Mouse (Mus musculus): ENCODE data around the gene Axdnd1.

DNA sequence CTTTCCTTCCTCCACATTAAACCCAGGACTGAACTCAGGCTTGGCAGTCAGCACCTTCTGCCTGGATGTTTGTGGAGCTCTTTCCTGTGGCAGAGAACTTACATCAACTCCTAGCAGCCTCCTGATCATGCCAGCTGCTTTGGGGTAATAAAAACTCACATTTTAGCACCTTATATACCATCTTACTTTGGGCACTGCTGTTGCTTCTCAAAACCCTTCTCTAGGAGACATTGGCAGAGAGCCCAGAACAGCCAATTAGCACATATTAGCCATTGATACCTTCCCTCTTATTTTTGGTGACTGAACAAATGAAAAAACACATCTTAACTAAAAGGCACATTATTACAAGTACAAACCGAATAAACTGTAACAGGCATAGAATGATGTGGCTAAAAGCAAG, 24.1 kb upstream of the Axdnd1 start:
- no peak for TF ChIP-seq CTCF (IDR thresholded peaks at IDR 0.05; ENCODE audit: insufficient read depth, low read length)
- TF ChIP-seq POLR2A (IDR thresholded peaks at IDR 0.05; ENCODE audit: borderline replicate concordance, extremely low read depth, low read depth, low read length), result no peak
